Mouse (Mus musculus): ENCODE results near the gene Cald1. TPM values are rescaled to one million over a fixed set of nuclear protein-coding genes. Genes with fewer than 3 reads are reported as not detected.

Gene Cald1
- polyA plus RNA-seq, 1 experiment from 2014 or later: 232 TPM

DNA sequence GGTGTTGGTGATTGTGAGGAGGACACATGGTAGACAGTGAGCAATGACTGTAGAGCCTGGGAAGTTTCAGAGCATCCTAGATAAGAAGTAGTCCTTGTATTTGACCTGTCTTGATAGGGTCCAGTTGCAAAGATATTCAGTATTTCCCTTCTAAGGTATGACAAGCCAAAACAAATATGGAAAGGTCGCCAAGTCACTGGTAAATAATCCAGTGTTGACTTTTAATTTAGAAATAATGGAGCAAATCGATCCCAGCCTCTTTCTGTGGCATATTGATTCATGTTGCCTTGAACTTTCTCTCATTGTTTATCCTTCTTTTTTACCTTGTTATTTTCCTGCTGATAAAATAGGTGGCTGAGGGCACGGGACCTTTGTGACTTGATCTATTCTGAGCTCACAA lies 57.4 kb downstream of the Cald1 start:
- Histone ChIP-seq H3K9me3 (no peaks in the 10 kb centered on the region), H3K27me3 (replicated peaks; ENCODE audit: low read depth, poor library complexity, severe bottlenecking) (no peaks in the 10 kb centered on the region), H3K27ac (replicated peaks) (no peak overlapping the region), H3K36me3 (replicated peaks) (no peaks in the 10 kb centered on the region), H3K4me1 (0 out of 2 replicates have a peak, but pooled peaks cover under 1% of the 10 kb centered on the region), H3K4me3 (no peak overlapping the region)
- whole genome bisulfite sequencing: 74% methylated on average over 3 of the region's 3 CpGs
- no peak for DNase-seq (ENCODE audit: low spot score)

DNA sequence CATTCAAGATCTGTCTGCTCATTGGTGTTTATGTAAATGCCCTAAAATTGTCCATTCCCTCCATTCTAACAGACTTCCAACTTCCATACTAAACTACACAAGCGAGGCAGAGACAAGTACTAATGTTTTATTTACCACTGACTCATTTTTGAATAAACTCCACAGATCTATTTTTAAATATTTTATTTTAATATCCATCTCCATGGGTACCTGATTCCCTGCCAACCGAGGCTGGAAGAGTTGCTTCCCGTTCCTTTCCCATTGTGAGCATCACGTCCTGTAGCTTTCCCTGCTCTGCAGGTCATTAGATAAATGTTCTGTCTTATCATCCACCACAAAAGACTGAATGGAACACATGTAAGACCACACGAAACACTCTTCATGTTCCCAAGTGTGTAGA lies 60.5 kb downstream of the Cald1 start:
- H3K27ac ChIP-seq (replicated peaks): no peak overlapping the region
- no peak overlapping the region for H3K4me3 ChIP-seq
- no peak for DNase-seq (ENCODE audit: low spot score)
- H3K9me3 ChIP-seq: no peaks in the 10 kb centered on the region
- H3K36me3 ChIP-seq (replicated peaks): peaks cover 6% of the 10 kb centered on the region
- WGBS: 88% methylated on average over 5 of the region's 5 CpGs
- 0 out of 2 replicates have a peak, but pooled peaks cover 3% of the 10 kb centered on the region for H3K4me1 ChIP-seq
- no peaks in the 10 kb centered on the region for H3K27me3 ChIP-seq (replicated peaks; ENCODE audit: low read depth, poor library complexity, severe bottlenecking)

DNA sequence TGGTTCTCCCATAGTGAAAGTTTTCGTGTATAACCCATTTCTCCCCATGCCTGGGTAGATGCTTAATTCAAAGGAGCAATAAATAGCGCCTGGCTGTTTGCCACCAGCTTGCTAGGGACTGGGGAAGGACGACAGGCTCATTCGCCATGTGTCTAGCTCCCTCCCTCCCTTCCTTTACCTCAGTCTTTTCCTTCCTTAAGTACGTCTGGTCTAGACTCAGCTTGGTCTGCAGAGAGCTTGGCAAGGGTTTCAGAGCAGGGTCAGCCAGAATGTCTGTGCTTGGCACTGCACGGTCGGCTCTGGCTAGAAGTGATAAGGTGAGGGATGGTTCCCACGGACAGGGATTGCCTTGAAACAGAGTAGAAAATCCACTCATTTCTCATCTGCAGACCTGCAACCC lies 62.4 kb downstream of the Cald1 start:
- Histone ChIP-seq H3K4me3 (no peak overlapping the region), H3K27ac (replicated peaks) (0 out of 2 replicates have a peak overlapping the region, but pooled peaks have one; percentile 4)
- WGBS: 74% methylated on average over 8 of the region's 8 CpGs

DNA sequence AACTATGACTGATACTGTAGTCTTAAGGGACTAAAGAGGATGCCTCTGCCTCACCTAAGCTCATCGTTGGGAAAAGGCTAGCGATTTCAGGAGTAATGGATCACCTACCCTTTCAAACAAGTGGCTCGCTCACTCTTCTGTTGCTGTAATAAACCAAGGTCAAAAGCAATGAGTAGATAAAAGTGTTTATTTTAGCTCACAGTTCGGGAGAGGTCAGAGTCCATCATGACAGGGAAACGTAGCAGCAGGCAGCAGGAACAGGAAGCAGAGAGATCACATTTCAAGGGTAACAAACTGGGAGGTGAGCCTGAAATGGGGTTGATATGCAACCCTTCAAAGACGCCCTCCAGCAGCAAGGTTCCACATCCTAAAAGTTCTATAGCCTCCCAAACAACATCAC lies 64.3 kb downstream of the Cald1 start:
- H3K4me1 ChIP-seq: 0 out of 2 replicates have a peak, but pooled peaks cover 3% of the 10 kb centered on the region
- H3K27me3 ChIP-seq (replicated peaks; ENCODE audit: low read depth, poor library complexity, severe bottlenecking): no peaks in the 10 kb centered on the region
- H3K36me3 ChIP-seq (replicated peaks): peaks cover 6% of the 10 kb centered on the region
- no peaks in the 10 kb centered on the region for H3K9me3 ChIP-seq
- 69% methylated on average over 6 of the region's 6 CpGs for WGBS
- H3K4me3 ChIP-seq: no peak overlapping the region
- no peak for DNase-seq (ENCODE audit: low spot score)
- no peak overlapping the region for H3K27ac ChIP-seq (replicated peaks)

More for the DNA sequence above, 62.4 kb downstream of the Cald1 start:
- peaks cover 6% of the 10 kb centered on the region for H3K36me3 ChIP-seq (replicated peaks)
- no peaks in the 10 kb centered on the region for H3K9me3 ChIP-seq
- H3K27me3 ChIP-seq (replicated peaks; ENCODE audit: low read depth, poor library complexity, severe bottlenecking): no peaks in the 10 kb centered on the region
- H3K4me1 ChIP-seq: 0 out of 2 replicates have a peak, but pooled peaks cover 3% of the 10 kb centered on the region
- no peak for DNase-seq (ENCODE audit: low spot score)

DNA sequence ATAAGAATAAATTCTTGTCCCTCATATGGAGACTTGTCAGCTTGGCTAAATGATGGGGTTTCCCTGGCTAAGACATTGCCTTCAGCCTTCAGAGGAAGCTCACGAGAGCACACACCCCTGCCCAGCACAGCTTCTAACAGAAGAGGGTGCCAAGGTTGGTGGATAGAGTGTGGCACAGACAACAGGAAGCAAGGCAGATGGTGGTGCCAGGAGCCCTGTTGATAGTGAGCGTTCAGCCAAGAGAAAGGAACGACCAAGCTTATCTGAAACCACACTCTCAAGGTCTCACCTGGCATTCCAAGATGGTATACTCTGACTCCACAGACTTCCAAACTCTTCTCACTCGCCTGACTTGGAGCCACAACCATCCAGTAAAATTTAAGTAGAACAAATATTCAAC lies 66.0 kb downstream of the Cald1 start:
- H3K36me3 ChIP-seq (replicated peaks): peaks cover 6% of the 10 kb centered on the region
- H3K4me1 ChIP-seq: peaks cover 7% of the 10 kb centered on the region; the same call in 1 of the 2 replicates
- no peak overlapping the region for H3K4me3 ChIP-seq
- H3K9me3 ChIP-seq: no peaks in the 10 kb centered on the region
- H3K27ac ChIP-seq (replicated peaks): no peak overlapping the region
- no peaks in the 10 kb centered on the region for H3K27me3 ChIP-seq (replicated peaks; ENCODE audit: low read depth, poor library complexity, severe bottlenecking)
- 86% methylated on average over 4 of the region's 4 CpGs for WGBS
- DNase-seq (ENCODE audit: low spot score): no peak

DNA sequence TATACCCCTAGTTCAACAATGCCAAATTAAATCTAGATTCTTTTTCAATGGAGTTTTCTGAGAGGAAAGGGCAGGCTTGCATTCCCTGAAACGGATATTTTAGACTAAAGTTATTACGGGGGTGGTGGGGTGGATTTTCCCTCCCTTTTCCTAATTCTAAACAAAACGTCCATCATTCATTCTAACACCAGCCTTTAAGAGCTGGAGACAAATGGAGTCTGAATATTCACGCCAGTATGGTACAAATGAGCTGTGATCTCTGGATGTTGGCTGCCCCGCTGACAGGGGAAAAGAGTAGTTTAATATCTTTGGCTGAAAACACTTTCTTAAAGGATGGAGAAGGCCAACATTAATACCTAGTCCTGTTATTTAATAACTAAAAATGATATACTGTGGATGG lies 66.4 kb downstream of the Cald1 start:
- no peak for DNase-seq (ENCODE audit: low spot score)
- Histone ChIP-seq H3K4me1 (peaks cover 7% of the 10 kb centered on the region; the same call in 1 of the 2 replicates), H3K9me3 (no peaks in the 10 kb centered on the region), H3K27ac (replicated peaks) (no peak overlapping the region), H3K27me3 (replicated peaks; ENCODE audit: low read depth, poor library complexity, severe bottlenecking) (no peaks in the 10 kb centered on the region), H3K4me3 (no peak overlapping the region), H3K36me3 (replicated peaks) (peaks cover 6% of the 10 kb centered on the region)
- WGBS: 84% methylated on average over 5 of the region's 5 CpGs

DNA sequence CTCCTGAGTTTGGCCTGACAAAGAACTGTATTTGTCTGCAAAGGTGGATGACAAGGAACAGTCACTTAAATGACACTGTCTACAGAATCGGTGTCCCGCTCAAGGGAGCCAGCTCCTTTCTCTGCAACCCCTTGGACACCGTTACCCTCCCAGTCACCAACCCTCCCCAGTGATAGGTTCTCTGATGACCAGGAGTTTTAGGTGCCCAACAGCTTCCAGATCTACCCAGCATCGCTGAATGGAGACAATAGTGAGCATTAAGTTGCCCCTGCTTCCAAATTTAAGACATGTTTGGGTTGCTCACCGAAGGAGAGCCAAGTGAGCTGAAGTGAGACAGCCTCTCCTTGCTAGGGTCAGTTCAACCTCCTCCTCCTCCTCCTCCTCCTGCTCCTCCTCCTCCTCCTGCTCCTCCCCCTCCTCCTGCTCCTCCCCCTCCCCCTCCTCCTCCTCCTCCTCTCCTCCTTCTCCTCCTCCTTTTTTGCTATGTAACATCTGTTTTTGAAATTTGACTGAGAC lies 70.5 kb downstream of the Cald1 start:
- Histone ChIP-seq H3K4me3 (no peak overlapping the region), H3K27ac (replicated peaks) (no peak overlapping the region), H3K4me1 (peaks cover 12% of the 10 kb centered on the region; the same call in 1 of the 2 replicates), H3K27me3 (replicated peaks; ENCODE audit: low read depth, poor library complexity, severe bottlenecking) (no peaks in the 10 kb centered on the region), H3K9me3 (no peaks in the 10 kb centered on the region), H3K36me3 (replicated peaks) (no peaks in the 10 kb centered on the region; the same call in 1 of the 2 replicates)
- DNase-seq (ENCODE audit: low spot score): no peak
- WGBS: 89% methylated on average over 5 of the region's 5 CpGs

DNA sequence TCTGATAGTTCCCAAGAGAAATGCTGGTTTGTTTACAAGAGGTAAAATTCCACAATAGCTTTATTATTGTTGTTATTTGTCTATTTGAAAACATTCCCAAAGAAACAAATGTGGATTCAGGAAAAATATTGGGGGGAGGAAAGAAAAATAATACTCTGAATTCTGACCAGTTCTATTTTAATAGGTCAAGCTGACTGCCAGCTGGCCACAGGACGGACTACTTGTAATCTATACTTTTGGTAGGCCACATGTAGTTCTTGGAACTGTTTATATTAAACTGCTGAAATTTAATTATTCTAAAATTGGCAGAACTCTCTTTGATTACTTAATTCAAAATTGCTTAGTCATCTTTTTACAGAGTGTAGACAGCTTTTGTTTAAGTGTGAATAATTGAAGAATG lies 73.1 kb downstream of the Cald1 start:
- DNase-seq (ENCODE audit: low spot score): no peak
- Histone ChIP-seq H3K9me3 (no peaks in the 10 kb centered on the region), H3K27me3 (replicated peaks; ENCODE audit: low read depth, poor library complexity, severe bottlenecking) (no peaks in the 10 kb centered on the region), H3K36me3 (replicated peaks) (no peaks in the 10 kb centered on the region), H3K27ac (replicated peaks) (no peak overlapping the region), H3K4me1 (peaks cover 12% of the 10 kb centered on the region; the same call in 1 of the 2 replicates), H3K4me3 (no peak overlapping the region)
- 72% methylated on average over 1 of the region's 1 CpGs for WGBS

DNA sequence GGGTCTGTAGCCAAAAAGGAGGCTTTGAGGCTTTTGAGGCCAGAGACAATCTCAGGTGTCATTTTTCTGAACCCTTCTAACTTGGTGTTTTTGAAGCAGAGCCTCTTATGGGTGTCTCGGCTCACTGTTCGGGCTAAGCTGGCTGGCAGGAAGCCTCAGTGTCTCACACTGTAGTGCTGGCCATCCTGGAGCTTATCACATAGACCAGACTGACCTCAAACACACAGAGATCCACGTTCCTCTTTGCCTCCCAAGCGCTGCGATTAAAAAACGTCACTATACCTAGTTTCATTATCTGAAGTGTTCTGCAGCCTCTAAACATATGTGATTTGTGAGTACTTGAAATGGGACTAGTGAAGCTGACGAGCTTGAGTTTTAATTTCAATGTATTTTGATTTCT lies 76.1 kb downstream of the Cald1 start:
- Histone ChIP-seq H3K9me3 (no peaks in the 10 kb centered on the region), H3K27ac (replicated peaks) (no peak overlapping the region)
- WGBS: 88% methylated on average over 7 of the region's 7 CpGs

DNA sequence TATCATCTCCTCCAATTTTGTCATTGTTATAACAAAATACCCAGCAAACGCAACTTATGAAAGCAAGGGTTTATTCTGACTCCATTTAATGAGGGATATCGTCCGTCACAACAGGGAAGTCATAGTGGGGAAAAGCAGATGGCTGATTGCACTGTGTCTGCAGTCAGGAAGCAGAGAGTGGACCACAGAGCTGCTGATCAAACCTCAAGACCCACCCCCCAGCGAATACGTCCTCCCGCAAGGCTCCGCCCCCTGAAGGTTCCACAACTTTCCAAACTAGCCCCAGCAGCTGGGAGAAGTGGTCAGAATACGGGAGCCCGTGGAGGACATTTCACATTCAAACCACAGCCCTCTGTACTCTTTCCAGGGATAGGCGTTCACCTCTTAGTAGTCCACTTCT lies 76.6 kb downstream of the Cald1 start:
- WGBS: 78% methylated on average over 10 of the region's 10 CpGs
- no peaks in the 10 kb centered on the region for H3K36me3 ChIP-seq (replicated peaks)
- DNase-seq (ENCODE audit: low spot score): no peak
- no peak overlapping the region for H3K4me3 ChIP-seq
- peaks cover 7% of the 10 kb centered on the region; the same call in 1 of the 2 replicates for H3K4me1 ChIP-seq
- H3K9me3 ChIP-seq: no peaks in the 10 kb centered on the region
- H3K27ac ChIP-seq (replicated peaks): no peak overlapping the region
- no peaks in the 10 kb centered on the region for H3K27me3 ChIP-seq (replicated peaks; ENCODE audit: low read depth, poor library complexity, severe bottlenecking)

More for the DNA sequence above, 76.1 kb downstream of the Cald1 start:
- DNase-seq (ENCODE audit: low spot score): no peak
- H3K27me3 ChIP-seq (replicated peaks; ENCODE audit: low read depth, poor library complexity, severe bottlenecking): no peaks in the 10 kb centered on the region
- no peak overlapping the region for H3K4me3 ChIP-seq
- H3K36me3 ChIP-seq (replicated peaks): no peaks in the 10 kb centered on the region
- peaks cover 7% of the 10 kb centered on the region; the same call in 1 of the 2 replicates for H3K4me1 ChIP-seq

DNA sequence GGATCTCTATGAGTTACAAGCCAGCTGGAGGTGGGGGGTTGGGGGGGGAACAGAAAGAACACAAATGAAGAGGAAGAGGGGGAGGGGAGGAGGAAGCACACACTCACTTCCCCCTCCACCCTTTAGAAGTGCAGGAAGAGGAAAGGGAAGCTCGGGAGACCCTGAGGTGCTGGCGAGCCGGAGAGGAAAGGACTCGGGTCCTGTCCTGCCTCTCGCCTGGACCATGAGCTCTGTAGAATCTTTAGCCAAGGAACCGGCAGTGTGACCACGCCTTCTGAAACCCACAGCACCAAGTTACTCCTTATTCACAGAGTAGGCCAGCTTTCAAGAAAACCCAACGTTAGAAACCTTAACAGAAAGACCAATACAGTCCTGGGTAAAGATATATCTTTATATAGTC lies 83.8 kb downstream of the Cald1 start:
- H3K27ac ChIP-seq (replicated peaks): peak overlapping the region; percentile 67

DNA sequence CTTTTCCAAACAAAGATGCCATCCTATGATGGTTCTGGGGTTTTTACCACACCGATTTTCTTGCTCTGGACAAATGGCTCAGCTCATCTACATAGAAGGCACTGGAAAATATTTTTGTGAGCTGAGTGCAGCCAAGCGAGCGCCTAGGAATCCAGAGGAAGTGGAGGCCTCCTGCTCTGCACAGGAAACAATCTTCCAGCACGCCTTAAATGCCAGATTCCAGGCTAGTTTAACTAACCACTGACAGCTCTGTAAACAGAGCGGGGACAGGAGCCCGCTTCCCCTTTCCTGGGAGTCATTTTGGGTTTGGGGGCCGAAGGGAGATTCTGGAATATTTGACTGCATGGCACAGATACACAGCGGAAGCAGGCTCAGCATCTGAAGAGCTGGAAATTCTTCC lies 86.6 kb downstream of the Cald1 start:
- DNase-seq (ENCODE audit: low spot score): peak; percentile 57
- peaks cover 45% of the 10 kb centered on the region for H3K4me1 ChIP-seq
- H3K27me3 ChIP-seq (replicated peaks; ENCODE audit: low read depth, poor library complexity, severe bottlenecking): no peaks in the 10 kb centered on the region
- 18% methylated on average over 8 of the region's 8 CpGs for WGBS
- no peaks in the 10 kb centered on the region for H3K9me3 ChIP-seq
- H3K27ac ChIP-seq (replicated peaks): peak overlapping the region; percentile 84
- H3K4me3 ChIP-seq: no peak overlapping the region
- H3K36me3 ChIP-seq (replicated peaks): peaks cover 8% of the 10 kb centered on the region

More for the DNA sequence above, 83.8 kb downstream of the Cald1 start:
- no peaks in the 10 kb centered on the region for H3K27me3 ChIP-seq (replicated peaks; ENCODE audit: low read depth, poor library complexity, severe bottlenecking)
- no peaks in the 10 kb centered on the region for H3K9me3 ChIP-seq
- H3K4me3 ChIP-seq: no peak overlapping the region
- 43% methylated on average over 8 of the region's 8 CpGs for WGBS
- no peak for DNase-seq (ENCODE audit: low spot score)
- H3K4me1 ChIP-seq: peaks cover 45% of the 10 kb centered on the region
- H3K36me3 ChIP-seq (replicated peaks): no peaks in the 10 kb centered on the region; the same call in 1 of the 2 replicates

DNA sequence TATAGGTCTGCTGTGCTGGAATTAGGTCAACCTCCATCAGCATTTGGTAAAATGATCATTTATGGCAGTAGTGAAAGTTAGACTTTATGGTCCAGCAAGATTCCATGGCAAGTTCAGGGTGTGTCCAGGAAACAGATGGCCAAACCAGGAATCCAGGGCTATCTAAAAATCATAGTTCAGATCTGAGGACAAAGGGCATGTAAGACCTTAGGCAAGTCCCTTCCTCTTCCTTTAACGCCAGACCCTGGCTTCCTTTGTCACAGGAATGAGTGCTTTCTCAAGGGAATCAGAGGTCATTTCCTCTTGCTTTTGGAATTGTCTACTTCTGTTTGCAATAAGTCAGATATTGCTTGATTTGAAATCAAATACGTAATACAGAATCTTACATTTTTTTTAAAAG lies 90.7 kb downstream of the Cald1 start:
- H3K4me3 ChIP-seq: no peak overlapping the region
- H3K36me3 ChIP-seq (replicated peaks): peaks cover 13% of the 10 kb centered on the region
- no peaks in the 10 kb centered on the region for H3K27me3 ChIP-seq (replicated peaks; ENCODE audit: low read depth, poor library complexity, severe bottlenecking)
- H3K4me1 ChIP-seq: peaks cover 26% of the 10 kb centered on the region
- H3K9me3 ChIP-seq: no peaks in the 10 kb centered on the region
- 79% methylated on average over 2 of the region's 2 CpGs for WGBS
- no peak for DNase-seq (ENCODE audit: low spot score)
- no peak overlapping the region for H3K27ac ChIP-seq (replicated peaks)

All from embryonic facial prominence, embryonic 10.5 days (tissue).